Mouse (Mus musculus): ENCODE measurements around the gene Samm50.
"Not testable (repeated sequence)": the region's sequence is repeated elsewhere in the genome, so short reads cannot be mapped to it uniquely, and the experiment has no call there.

Samm50 gene

DNA sequence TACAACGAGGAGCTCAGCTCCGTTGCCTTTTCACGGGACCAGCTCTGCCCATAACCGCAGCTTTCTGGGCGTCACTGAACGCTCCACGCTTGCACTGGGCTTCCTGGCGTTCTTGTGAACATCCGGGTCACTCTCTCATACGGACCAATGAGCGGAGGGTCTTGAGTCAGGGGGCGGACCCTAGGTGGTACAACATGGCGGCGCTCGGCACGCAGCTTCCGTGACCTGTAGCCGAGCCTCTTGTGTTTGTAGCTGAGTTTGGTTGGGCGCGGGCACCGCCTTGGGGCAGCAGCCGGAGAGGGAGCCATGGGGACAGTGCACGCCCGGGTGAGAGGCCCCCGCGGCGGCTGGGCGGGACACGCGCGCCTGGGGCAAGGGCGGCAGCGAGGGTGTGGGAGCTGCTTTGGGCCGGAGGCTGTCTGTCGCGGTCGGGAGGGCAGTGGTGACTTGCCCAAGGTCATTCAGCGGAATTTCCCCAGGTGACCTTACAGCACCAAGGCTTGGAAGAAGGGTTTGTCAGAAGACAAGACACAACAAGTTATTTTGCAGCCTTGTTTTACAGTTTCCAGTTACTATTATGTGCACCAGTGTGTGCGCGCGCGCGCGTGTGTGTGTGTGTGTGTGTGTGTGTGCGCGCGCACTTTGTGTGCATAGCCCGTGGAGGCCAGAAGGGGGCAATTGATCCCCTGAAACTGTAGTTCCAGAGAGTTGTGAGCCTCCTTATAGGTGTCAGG, at the start of gene Samm50:
Gene Samm50, plus strand, starts transcription at position 184 of the 734 bp plus-strand sequence.
- peak; percentile 100 for DNase-seq

DNA sequence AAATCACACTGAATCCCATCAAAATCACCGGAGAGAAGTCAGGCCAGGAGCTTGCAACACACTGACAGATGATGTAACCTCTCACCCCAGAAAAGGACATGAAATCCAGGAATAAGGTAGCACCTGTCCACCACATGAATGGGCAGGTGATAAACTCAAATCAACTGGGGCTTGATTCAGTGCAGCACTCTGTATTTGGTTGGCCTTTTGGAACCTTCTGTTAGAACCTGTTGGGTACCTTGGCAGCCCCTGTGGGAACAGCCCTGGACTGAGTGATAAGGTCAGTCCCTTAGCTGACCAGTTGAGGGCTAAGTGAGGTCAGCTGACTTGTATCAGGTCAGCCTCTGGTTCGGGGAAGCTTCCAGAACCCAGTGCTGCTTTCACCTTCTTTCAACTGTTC, 35.9 kb upstream of the Samm50 start:
- DNase-seq, result no peak

DNA sequence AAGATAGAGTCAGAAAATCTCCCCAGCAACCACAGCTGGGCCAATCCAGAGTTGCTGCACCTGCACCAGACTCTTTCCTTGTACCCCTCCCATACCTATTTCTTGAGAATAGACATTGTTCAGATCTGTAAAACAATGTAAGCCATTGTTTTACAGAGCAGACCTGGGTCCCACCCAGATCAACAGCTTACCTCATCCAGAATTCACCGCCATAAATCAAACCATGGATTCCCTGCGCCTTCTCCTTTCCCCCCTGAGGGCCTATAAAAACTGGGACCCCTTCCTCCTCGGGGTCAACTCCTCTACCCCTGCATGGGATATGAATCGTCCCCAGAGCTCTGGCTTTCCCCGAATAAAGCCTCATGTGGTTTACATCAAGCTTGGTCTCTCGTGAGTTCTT, 34.5 kb upstream of the Samm50 start:
- not testable (repeated sequence) for DNase-seq

DNA sequence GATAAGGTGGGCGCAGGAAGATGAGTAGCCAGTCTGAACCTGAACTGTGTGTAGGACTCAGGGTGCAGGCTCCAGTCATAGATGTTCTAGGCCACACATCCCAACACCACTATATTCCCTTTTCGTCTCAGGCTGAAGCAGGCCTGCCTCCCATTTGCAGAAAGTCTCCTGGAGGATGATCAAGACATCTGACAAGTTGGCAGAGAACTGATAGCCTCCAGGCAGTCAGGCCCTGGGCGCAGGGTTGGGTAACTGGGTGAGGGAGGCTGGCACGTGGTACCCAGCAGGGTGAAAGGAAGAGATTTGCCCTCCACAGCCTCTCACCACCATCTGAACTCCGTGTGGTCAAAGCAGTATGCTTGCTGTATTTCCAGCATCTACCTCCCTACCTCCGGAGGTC, 30.2 kb upstream of the Samm50 start:
- DNase-seq, result no peak

DNA sequence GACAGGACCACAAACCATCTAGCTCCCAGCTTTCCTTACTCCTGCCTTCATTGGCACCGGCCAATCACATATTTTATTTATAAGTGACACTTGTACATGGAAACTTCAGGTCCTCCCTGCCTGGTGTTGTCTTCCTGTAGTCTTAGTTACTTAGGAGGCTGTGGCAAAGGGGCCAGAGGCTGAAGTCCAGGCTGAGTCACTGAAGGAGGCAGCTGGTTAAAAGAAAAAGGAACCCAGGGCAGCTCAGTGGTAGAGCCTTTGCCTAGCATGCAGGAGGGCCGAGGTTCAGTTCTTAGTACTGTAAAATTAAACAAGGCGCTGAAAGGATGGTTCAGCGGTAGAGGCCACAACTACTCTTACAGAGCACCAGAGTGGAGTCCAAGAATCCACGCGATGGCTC, 25.2 kb upstream of the Samm50 start:
- no peak for DNase-seq

DNA sequence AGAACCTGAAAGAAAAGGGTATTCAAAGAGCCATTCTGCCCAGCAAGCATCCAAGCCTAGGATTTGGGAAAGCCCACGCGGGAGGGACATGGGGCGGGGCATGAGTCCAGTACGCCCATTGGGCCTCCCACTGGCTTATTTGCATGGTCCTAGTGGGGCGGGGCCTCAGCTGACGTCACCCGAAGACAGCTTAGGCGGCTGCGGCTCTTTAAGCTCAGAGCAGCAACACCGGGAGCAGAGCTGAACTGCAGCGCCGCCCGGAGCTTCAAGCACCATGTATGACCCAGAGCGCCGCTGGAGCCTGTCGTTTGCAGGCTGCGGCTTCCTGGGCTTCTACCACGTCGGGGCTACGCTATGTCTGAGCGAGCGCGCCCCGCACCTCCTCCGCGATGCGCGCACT, 24.4 kb upstream of the Samm50 start, which contains the start of gene Pnpla3:
Gene Pnpla3, plus strand, starts transcription at position 238 of the 400 bp plus-strand sequence.
- peak; percentile 99 for DNase-seq

DNA sequence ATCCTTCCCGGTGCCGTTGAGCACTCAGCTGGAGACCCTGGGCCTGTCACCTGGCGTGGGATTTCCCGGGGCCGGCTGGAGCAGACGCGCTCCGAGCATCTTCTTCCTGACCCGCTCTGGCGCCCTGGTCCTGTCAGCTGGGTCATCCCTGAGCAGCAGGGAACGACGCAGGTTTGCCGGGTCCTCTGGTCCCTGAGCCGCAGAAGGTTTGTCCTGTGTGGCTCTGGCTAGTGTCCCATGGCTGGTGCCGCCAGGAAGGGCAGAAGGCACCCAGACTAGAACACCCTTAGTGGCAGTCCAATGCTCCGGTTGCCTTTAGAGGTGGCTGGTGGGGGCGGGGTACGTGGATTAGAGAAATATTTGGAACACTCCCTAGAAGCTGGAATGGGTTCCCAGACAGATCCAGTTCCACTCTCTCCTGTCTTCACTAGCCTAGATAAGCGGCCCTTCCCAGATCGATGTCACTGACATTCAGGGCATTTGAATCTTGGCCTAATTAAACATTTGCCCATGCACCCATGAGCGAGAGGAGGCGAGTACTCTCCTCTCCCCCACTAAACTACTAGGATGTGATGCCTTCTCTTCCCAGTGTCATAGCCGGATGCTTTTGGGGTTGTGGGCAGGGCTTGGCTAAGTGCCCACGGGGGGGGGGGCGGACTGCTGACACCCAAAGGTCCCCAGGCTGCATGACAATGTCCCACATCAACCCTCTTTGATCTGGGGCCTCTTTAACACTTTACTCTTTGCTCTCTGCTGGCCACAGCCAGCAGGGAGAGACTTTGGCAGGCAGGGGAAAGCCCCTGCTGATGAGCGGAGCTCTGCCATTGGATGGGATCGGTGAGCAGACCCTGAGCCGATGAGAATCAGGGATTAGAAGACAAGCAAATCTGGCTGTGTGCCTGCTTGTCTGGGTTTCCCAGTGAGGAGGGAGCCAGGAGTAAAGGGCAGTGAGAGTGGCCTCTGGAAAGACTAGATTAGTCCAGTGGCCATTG, 23.6 kb upstream of the Samm50 start:
- peak; percentile 94 for DNase-seq

DNA sequence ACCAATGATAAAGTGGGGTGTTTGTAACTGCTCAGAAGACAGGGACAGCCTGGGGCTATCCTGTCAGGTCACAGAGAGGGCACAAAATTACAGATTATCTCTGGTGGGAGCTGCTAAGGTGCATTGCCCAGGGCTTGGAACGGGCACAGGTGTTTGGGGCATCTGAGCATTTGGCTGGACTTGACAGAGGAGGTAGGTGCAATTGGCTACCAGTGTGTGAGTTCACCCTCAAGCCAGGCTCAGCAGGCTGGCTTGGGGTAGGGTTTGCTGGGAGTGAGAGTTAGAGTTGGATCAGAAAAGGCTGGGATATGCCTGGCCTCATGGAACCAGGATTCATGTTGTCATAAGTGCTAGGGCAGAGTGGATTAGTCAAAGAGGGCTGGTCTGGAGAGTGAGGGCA, 22.5 kb upstream of the Samm50 start:
- DNase-seq, result no peak

DNA sequence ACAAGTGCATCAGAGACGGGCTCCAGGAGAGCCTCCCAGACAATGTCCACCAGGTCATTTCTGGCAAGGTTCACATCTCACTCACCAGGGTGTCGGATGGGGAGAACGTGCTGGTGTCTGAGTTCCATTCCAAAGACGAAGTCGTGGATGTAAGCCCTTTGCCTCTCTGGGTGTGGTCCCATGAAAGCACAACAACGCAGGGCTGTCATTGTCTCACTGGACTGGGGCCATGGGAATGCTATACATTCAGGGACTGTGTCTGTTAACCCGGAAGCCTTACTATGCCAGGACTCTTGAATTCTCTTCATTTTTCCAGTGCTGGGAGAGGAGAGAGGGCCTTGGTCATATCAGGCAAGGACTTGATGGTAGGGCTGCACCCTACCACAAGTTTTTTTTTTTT, 20.9 kb upstream of the Samm50 start:
- no peak for DNase-seq

DNA sequence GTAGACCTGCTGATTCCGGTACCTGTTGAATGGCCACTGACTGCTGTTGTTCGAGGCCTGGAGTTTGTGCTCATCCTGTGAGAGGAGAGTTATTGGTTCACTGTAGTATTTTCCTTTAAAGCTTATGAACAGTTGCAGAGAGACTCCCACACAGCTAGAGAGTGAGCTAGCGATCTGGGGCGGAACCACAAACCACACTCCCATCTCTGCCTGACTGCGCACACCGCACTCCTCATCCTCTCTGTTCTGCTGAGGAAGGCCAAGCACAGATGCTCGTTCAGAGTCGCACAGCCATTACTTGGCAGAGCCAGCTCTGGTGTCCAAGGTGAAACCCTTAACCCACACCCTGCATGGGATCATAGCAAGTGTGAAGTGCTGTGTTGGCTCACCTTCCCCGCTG, 13.3 kb upstream of the Samm50 start:
- no peak for DNase-seq

DNA sequence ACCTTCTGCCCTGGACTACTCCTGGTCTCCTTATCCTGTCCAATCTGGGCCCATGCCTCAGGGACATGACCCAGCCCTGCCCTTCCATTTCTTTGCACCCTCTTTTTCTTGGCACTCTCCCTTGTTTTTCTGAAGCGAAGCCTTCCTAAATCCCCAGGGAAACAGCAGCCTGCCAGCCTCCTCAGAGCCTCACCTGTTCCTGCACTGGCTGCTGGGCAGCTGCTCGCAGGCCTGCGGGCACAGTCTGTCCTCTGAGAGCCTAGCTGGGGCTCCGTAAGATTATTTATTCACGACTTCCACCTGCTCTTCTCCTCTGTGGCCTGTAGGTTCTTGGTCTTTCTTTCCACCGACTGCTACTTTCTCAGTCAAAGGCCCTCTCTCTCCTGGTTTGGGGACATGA, 10.0 kb upstream of the Samm50 start:
- no peak for DNase-seq

DNA sequence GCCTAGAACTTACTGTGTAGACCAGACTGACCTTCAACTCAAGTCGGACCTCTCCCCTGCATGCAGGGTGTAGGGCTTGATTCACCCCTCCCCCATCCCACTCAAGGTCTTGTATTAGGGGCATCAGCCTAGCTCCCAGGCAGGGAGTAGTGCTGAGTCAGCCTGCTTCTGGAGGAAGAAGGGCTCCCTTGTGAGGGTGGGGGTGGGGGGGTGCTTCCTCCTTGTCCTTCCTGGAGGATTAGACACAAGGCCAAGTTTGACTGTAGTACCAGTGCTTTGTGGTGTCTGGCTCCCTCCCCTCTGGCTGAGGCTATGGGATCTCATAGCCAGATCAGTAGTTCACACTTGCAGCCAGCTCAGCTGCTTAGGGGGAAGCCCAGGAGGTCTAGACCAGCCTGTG, 8.1 kb upstream of the Samm50 start:
- peak; percentile 93 for DNase-seq

DNA sequence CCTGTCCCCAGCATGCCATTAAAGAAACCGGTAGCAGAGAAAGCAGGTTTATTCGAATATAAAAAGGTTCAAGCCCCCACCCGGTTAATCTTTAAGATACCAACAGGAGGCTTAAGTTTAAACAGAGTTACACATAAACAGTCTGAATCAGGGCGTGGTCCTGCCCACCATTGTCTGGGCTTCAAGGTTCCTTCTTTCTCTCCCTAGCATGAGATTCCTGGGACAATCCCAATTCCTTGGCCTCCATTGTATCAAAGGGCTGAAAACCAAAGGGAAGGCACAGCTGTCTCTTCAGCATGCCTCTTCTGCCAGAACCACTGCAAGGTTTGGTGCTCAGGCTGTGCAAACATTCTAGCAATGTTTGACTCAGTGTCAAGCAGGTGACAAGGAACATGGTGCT, 5.8 kb upstream of the Samm50 start:
- DNase-seq, result no peak

DNA sequence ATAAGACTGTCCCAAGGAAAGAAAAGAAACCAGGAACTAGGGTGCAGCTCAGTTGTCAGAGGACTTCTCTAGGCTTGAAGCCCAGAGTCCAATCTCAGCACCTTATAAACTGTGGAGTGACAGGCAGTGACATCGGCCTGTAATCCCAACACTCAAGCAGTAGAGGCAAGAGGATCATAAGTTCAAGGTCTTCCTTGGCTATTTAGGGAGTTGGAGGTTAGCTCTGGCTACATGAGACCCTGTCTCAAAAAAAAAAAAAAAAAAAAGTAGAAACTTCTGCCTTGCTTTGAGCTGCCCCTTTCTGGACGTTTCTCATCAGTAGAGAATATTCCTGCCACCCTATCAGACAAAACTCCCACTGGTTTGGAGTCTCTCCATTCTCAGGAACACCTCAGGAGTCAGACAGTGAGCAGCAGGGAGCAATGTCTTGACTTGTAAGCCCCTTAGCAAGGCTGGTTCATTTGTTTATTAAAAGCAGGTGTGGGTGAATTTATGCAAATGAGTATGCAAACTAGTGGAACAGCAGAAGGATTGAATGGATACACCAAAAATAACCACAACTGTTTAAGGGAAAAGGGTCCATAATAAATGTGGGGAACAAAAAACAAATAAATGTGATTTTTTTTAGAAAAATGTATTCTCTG, 3.0 kb upstream of the Samm50 start:
- DNase-seq, result no peak

DNA sequence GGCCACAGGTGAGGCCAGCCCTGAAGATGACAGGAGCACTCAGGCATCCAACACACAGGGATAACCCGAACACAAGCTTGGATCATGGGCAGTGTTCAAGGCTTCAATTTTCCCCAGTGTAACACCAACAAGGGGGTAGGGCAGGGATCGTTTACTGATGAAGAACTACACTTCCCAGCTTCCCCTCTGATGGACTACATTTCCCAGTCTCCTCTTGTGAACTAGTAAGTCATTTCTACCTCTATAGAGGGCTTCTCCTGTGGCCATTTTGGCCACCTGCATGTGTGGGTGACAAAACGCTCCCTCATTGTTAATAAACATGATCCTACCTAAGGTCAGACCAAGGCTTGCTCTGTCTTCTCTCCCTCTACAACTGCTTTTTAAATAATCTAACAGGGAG, 2.2 kb upstream of the Samm50 start:
- no peak for DNase-seq

DNA sequence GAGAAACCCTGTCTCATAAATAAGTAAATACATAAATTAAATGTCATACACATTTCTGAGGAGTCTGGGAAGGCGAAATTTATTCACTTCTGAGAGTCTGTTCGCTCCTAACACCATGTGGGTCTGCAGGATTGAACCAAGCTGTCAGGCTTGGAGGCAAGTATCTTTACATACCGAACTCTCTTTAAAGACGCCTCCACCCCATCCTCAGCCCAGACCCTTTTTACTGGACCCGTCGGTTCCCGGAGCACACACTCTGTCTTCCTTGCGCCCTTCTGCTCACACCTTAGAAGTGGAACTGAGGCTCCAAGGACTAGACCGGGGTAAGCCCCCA, 350 bp upstream of the Samm50 start:
- no peak for DNase-seq

DNA sequence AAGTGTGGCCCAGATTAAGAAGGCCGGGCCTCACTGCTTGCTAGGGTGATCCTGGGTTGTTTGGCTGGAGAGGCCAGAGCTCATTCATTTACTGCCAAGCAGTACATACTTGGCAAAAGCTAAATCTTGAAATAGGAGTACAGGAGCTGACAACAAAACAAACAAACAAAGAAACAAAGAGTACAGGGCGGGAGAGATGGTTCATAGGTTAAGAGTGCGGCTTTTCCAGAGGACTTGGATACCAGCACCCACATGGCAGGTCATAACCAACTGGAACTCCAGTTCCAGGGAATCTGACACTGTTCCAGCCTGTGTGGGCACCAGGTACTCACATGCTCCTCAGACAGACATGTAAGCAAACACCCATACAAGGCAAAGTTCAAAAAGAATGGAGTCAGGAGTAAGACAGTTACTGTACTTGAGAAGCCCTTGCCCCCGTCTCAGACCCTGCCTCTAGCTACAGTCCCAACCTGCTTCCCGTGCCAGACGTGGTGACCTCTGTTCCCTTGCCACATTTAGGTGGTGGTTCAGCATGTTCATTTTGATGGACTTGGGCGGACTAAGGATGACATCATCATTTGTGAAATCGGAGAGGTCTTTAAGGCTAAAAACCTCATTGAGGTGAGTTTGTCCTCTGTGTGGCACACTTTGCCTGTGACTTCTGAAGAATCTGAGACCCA, 4.6 kb downstream of the Samm50 start:
- no peak for DNase-seq

DNA sequence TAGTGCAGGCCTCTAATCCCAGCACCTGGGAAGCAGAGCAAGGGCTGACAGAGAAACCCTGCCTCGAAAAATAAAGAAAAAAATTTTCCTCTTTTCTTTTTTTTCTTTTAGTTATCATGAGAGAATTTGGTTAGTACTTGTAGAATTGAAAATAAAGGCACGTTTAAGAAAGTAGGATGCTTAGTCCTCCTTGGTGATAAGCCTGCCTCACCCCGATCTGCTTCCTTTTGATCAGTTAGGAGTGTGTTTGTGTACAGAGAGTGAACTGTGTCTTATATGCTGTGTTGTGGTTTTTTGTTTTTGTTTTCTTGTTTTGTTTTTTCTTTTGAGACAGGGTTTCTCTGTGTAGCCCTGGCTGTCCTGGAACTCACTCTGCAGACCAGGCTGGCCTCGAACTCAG, 15.3 kb downstream of the Samm50 start:
- DNase-seq, result no peak

DNA sequence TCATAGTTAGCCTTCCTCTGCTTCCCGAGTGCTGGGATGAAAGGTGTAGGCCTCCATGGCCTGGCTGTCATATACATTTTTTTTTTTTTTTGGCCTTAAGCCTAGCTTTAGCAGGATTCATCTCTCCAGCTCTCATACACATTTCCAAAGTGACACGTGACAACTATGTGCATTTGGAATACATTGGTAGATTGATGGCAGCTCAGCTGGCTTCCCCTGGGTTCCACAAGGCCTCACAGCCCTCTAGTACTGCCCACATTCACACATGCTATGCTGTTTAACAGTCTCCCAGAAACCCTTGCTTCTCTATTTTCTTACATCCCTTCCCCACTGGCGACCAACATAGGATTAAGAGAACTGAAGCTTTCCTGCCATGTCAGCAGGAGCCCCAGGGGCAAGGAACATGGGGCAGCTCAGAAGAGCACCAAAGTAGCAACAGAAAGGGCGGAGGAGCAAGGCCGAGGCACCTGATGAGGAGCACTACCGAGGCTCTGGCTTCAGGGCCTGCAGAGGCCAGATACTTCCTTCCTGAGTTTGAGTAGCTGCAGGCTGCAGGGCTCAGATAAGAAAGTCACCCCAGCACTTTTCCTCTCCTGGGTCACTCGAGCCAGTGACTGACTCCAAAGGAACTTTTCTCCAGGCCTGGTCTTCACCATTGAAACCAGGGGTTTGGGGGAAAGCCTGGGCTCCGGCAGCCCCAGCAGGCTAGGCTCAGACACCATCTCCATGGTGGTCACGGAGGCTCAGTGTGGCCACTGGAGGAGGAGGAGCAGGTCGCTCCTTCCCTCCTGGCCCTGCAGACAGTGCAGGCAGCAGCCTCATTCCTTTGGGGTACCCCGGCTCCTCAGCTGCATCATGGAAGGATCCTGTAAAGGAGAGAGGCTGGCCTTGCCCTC, 17.7 kb downstream of the Samm50 start:
- DNase-seq, result peak; percentile 97

DNA sequence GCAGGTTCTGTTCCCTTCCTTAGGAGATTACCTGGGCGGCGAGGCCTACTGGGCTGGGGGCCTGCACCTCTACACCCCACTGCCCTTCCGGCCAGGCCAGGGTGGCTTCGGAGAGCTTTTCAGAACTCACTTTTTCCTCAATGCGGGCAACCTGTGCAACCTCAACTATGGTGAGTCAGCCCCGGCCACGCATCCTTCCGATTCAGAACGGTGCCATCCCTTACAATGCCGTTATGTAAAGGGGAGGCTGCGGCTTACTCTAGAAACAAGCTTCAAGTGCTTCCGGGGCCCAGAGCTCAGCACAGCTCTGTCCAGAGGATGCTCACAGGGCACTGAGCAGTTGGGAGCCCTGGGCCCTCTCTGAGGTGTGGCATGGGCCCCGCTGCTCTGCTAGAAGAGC, 18.4 kb downstream of the Samm50 start:
- no peak for DNase-seq

DNA sequence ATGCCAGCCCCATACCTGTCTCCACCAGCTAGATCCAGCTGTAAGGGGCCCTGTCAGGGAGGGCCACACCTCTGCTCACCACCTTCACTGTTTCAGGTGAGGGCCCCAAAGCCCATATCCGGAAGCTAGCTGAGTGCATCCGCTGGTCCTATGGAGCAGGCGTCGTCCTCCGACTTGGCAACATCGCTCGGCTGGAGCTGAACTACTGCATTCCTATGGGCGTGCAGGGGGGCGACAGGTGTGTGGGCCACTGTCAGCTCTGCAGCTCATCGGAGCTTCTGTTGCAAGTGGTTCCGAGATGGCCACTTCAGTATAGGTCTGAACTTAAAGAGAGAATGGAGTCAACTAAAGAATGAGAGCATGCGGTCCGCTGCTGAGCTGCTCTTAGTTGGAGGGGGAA, 18.9 kb downstream of the Samm50 start:
- DNase-seq, result peak; percentile 92

DNA sequence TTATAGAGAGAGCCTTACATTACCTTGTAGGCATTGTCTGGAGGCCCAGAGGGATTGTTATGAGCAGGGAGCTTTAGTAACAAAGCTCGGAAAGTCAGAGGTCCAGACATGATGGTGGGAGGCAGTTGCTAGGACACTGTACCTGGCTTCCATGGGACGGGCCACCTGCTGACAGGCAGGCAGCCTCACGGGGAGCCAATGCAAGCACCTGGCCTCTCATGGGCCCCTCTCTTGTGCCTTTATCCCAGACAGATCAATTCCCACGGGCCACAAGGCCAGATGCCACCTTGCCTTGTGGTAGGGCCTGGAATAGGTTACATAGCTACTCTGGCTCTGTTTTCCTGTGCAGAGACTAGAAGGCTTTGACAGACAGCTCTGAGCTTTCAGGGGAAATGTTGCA, 19.5 kb downstream of the Samm50 start:
- peak; percentile 91 for DNase-seq
